Mouse (Mus musculus) liver, embryonic 14.5 days (tissue): ENCODE results near the gene Fitm2.

Experiments
- CTCF ChIP-seq: IDR thresholded peaks from 2 replicates; pipeline ENCODE4 v1.5.1; 2016; ENCODE audit warnings: antibody characterized with exemption, low read depth, control low read depth
- EP300 ChIP-seq: IDR thresholded peaks from 2 replicates; pipeline ENCODE4 v1.6.1; 2016; ENCODE audit warnings: antibody characterized with exemption, low read depth

DNA sequence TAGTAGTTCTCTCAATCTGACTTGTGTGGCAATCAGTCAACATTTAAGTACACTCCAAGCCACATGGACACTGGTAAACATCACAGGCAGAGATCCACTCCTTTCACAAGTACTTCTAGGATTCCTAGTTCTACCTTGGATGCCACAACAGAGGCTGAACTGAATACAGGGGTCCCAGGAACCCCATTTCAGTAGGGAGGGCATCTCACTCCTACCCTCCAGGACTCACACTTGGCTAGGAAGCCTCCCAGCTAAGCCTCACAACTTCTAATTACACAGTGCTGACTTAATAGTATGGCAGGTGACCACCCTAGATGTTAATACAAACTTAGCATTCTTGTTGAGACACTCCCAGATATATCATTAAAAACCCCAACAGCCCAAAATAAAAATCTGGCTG is 54.6 kb downstream of the Fitm2 start:
- TF ChIP-seq CTCF (no peak), EP300 (no peak)
